Mouse (Mus musculus) kidney, postnatal 36 days (tissue): ENCODE measurements around the gene Fchsd2.

Experiments
- DNase-seq, 2 experiments: peaks; one replicate each; pipeline ENCODE4 v3.0.0; 2021 to 2022; ENCODE audit warnings: mixed read lengths in 2 of 2

Fchsd2 gene

GRCm38 (mm10) chr7:101319796-101320195 is 227.1 kb downstream of the Fchsd2 start:
- DNase-seq: no peak

GRCm38 (mm10) chr7:101320399-101321217 is 227.9 kb downstream of the Fchsd2 start:
- DNase-seq: peak; percentile 83 to 87

- peak; percentile 56 to 70 for DNase-seq
Observed at GRCm38 (mm10) chr7:101321218-101321827, 228.7 kb downstream of the Fchsd2 start.

- peak; percentile 67 to 75 for DNase-seq
Observed at GRCm38 (mm10) chr7:101323141-101323594, 230.5 kb downstream of the Fchsd2 start.

- DNase-seq: no peak
Observed at GRCm38 (mm10) chr7:101324142-101324962, 231.7 kb downstream of the Fchsd2 start.

- peak; percentile 62 to 84 for DNase-seq
Observed at GRCm38 (mm10) chr7:101326006-101326405, 233.3 kb downstream of the Fchsd2 start.

GRCm38 (mm10) chr7:101327263-101327662 is 234.6 kb downstream of the Fchsd2 start:
- DNase-seq: peak in 1 of 2 experiments; percentile 59

- DNase-seq: no peak
Observed at GRCm38 (mm10) chr7:101327786-101328185, 235.1 kb downstream of the Fchsd2 start.

GRCm38 (mm10) chr7:101328621-101329158 is 236.0 kb downstream of the Fchsd2 start:
- no peak for DNase-seq

GRCm38 (mm10) chr7:101329606-101330005 is 236.9 kb downstream of the Fchsd2 start:
- no peak for DNase-seq

GRCm38 (mm10) chr7:101330074-101330840 is 237.6 kb downstream of the Fchsd2 start:
- no peak for DNase-seq

GRCm38 (mm10) chr7:101330841-101331173 is 238.1 kb downstream of the Fchsd2 start:
- no peak for DNase-seq

GRCm38 (mm10) chr7:101332045-101332831 is 239.6 kb downstream of the Fchsd2 start:
- no peak for DNase-seq
